Mouse (Mus musculus) E14TG2a.4 (cell line): ENCODE data around the gene Mad2l1.

ENCODE experiments used
- H3K27me3 ChIP-seq: 2 replicates; pipeline ENCODE4 v1.6.1; 2014; ENCODE audit warnings: low read length, control low read depth; ENCODE audit not compliant: insufficient read depth
- H3K36me3 ChIP-seq: 2 replicates; pipeline ENCODE4 v1.6.1; 2014; ENCODE audit warnings: low read length, control low read depth; ENCODE audit not compliant: insufficient read depth
- H3K4me1 ChIP-seq: replicated peaks from 2 replicates; pipeline ENCODE4 v1.6.1; 2014; ENCODE audit warnings: low read depth, low read length, control low read depth
- H3K4me3 ChIP-seq: replicated peaks from 2 replicates; pipeline ENCODE4 v1.5.1; 2014; ENCODE audit warnings: mild to moderate bottlenecking, low read length
- H3K9me3 ChIP-seq: 2 replicates; pipeline ENCODE4 v1.6.1; 2014; ENCODE audit warnings: low read length, control low read depth
- CTCF ChIP-seq: conservative IDR thresholded peaks from 2 replicates; pipeline ENCODE4 v1.5.1; 2014; ENCODE audit warnings: low read length
- NANOG ChIP-seq: IDR thresholded peaks from 2 replicates; pipeline ENCODE4 v1.6.1; 2014; ENCODE audit warnings: borderline replicate concordance, low read length, mixed read lengths
- POU5F1 ChIP-seq: IDR thresholded peaks from 2 replicates; pipeline ENCODE4 v1.6.1; 2014; ENCODE audit warnings: low read length, borderline replicate concordance

The Mad2l1 gene

DNA sequence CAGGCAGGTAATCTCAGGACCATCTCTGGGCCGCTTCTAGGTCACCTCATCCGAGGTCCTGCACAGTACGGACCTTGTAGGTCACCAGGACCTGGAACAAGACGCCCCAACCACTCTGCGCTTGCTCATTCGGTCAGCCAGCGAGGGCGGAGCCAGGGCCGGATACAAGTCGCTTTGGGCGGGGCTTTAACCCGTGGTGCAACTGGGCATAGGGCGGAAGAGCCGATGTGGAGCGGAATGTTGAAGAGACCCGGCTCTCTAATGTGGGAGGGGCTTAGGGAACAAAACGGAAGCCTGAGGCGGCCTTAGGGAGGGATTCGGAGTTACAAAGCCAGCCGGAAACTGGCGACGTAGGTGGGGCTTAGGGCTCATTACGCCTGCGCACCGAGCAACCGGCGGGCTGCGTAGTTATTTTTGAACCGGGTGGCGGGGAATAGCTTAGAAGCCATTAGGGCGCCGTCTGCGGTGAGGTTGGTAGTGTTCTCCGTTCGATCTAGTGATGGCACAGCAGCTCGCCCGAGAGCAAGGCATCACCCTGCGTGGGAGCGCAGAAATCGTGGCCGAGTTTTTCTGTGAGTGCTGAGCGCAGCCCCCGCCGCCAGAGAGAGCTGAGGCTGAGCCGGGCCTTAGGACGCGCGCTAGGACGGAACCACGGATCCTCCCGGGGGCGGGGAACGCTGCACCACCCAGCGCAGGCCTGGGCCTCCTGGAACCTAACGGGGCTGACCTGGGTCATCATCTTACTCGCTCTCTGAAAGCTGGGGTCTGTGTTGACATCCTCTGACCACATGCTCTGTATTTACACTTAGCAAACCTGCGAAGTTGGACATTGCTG lies at the start of gene Mad2l1:
Gene Mad2l1, plus strand, starts transcription at position 363 of the 835 bp plus-strand sequence.
- TF ChIP-seq POU5F1: no peak
- Histone ChIP-seq H3K9me3 (no peaks in the 10 kb centered on the region), H3K36me3 (peaks cover 40% of the 10 kb centered on the region), H3K4me3 (peak within 1 kb of the TSS; percentile 94), H3K4me1 (peaks cover 33% of the 10 kb centered on the region), H3K27me3 (no peaks in the 10 kb centered on the region)

DNA sequence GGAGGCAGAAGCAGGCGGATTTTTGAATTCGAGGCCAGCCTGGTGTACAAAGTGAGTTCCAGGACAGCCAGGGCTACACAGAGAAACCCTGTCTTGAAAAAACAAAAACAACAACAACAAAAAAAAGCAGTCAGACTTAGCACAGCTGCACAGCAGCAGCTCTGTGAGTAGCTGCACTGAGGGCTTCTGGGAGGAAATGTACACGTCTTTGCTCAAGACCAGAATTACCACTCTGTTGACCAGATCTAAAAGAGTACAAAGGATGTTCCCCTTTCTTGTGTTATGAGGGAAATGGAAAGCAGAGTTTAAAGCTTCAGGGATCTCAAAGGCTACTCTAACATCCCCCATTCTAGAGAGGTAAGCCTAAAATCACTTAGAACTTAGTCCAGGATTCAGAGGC lies 41.5 kb upstream of the Mad2l1 start:
- Histone ChIP-seq H3K9me3 (peaks cover 31% of the 10 kb centered on the region), H3K4me3 (no peak overlapping the region), H3K4me1 (no peaks in the 10 kb centered on the region), H3K36me3 (no peaks in the 10 kb centered on the region), H3K27me3 (no peaks in the 10 kb centered on the region)
- TF ChIP-seq CTCF (no peak), NANOG (no peak), POU5F1 (no peak)

DNA sequence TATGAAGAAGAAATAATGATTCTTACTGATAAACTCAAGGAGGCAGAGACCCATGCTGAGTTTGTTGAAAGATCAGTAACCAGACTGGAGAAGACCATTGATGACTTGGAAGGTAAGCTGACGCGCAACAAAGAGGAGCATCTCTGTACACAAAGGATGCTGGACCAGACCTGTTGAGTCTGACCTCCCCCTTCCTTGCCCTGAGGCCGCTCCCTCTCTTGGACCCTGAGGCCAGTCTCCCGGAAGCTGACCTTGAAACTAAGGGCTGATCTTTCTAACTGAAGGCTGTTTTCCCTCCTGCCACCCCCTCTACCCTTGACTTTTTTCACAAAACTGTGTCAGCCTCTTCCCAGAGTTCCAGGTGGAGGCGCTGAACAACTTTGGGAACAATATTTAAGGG lies 18.8 kb upstream of the Mad2l1 start:
- no peak for TF ChIP-seq CTCF
- no peak for TF ChIP-seq POU5F1
- no peak for TF ChIP-seq NANOG
- no peaks in the 10 kb centered on the region for H3K9me3 ChIP-seq
- H3K27me3 ChIP-seq: no peaks in the 10 kb centered on the region
- no peak overlapping the region for H3K4me3 ChIP-seq
- H3K36me3 ChIP-seq: no peaks in the 10 kb centered on the region
- H3K4me1 ChIP-seq: peaks cover 13% of the 10 kb centered on the region

GRCm38 (mm10) chr6:66528386-66528785 lies 6.8 kb upstream of the Mad2l1 start:
- no peaks in the 10 kb centered on the region for H3K27me3 ChIP-seq
- peaks cover 22% of the 10 kb centered on the region for H3K9me3 ChIP-seq
- H3K4me3 ChIP-seq: no peak overlapping the region; the same call in 1 of the 2 replicates
- H3K4me1 ChIP-seq: peaks cover 17% of the 10 kb centered on the region
- TF ChIP-seq NANOG: no peak
- TF ChIP-seq POU5F1: no peak
- no peak for TF ChIP-seq CTCF
- H3K36me3 ChIP-seq: no peaks in the 10 kb centered on the region

DNA sequence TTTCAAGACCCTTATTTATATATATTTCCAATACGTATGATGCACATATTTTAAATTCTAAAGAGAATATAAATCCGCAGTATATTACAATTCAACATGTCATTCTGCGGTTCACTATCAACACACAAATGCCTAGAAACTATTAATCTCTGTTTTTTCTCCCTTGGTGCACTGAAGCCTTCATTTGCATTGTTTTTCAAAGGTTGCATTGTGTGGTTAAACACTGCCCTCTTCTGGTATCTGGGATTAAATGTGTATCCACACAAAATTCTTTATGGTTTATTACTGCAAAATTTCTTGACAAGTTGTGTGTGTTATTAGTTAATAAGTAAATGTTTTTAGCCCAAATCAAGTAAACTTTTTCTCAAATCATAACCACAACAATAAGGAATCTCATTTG lies 1.9 kb upstream of the Mad2l1 start:
- peaks cover 20% of the 10 kb centered on the region for H3K36me3 ChIP-seq
- peaks cover 37% of the 10 kb centered on the region for H3K4me1 ChIP-seq
- H3K4me3 ChIP-seq: no peak overlapping the region
- peaks cover 5% of the 10 kb centered on the region for H3K9me3 ChIP-seq
- TF ChIP-seq CTCF (peak; percentile 61), POU5F1 (no peak), NANOG (no peak)
- H3K27me3 ChIP-seq: no peaks in the 10 kb centered on the region

GRCm38 (mm10) chr6:66534366-66534941 lies 736 bp upstream of the Mad2l1 start:
- H3K4me3 ChIP-seq: peak overlapping the region; percentile 94
- TF ChIP-seq NANOG (no peak), POU5F1 (no peak), CTCF (no peak)
- H3K36me3 ChIP-seq: peaks cover 32% of the 10 kb centered on the region
- H3K27me3 ChIP-seq: no peaks in the 10 kb centered on the region
- H3K9me3 ChIP-seq: no peaks in the 10 kb centered on the region
- peaks cover 32% of the 10 kb centered on the region for H3K4me1 ChIP-seq

GRCm38 (mm10) chr6:66535966-66536365 lies 776 bp downstream of the Mad2l1 start:
- peaks cover 33% of the 10 kb centered on the region for H3K4me1 ChIP-seq
- H3K4me3 ChIP-seq: peak overlapping the region; percentile 94
- no peaks in the 10 kb centered on the region for H3K27me3 ChIP-seq
- H3K36me3 ChIP-seq: peaks cover 47% of the 10 kb centered on the region
- no peaks in the 10 kb centered on the region for H3K9me3 ChIP-seq
- TF ChIP-seq NANOG (no peak), CTCF (no peak), POU5F1 (no peak)

GRCm38 (mm10) chr6:66559996-66560395 lies 24.8 kb downstream of the Mad2l1 start, which contains the start of gene Vmn1r32:
Vmn1r32 (minus strand) TSS chr6:66560096.
- Histone ChIP-seq H3K4me1 (no peaks in the 10 kb centered on the region), H3K27me3 (no peaks in the 10 kb centered on the region), H3K4me3 (no peak within 1 kb of the TSS), H3K36me3 (no peaks in the 10 kb centered on the region), H3K9me3 (no peaks in the 10 kb centered on the region)
- no peak for TF ChIP-seq CTCF
- TF ChIP-seq POU5F1: no peak
- no peak for TF ChIP-seq NANOG
